Mouse (Mus musculus): ENCODE results near the gene Epas1. TPM values are rescaled to one million over a fixed set of nuclear protein-coding genes. Genes with fewer than 3 reads are reported as not detected.

Epas1 gene
- polyA plus RNA-seq (2012; rRNA removed): 7.6 and 12.9 TPM in 2 replicates

GRCm38 (mm10) chr17:86753130-86753821, at the start of gene Epas1:
Gene Epas1, plus strand, starts transcription at chr17:86753700.

Other genes with a start within 250 kb of the Epas1 start
- not detected in 2 replicates for gene Gm10309, start 248.5 kb upstream of the Epas1 start, polyA plus RNA-seq (2012; rRNA removed)
- not detected in 2 replicates for gene Tmem247, start 163.6 kb downstream of the Epas1 start, polyA plus RNA-seq (2012; rRNA removed)
- gene Atp6v1e2, start 194.2 kb downstream of the Epas1 start, polyA plus RNA-seq (2012; rRNA removed): 0.07 and 0.29 TPM in 2 replicates
- gene Rhoq, start 209.4 kb downstream of the Epas1 start, polyA plus RNA-seq (2012; rRNA removed): 18.4 and 35.5 TPM in 2 replicates

All from central nervous system, embryonic 11.5 days (tissue).